Mouse (Mus musculus): ENCODE results near the gene Mkln1.

Mkln1 gene

GRCm38 (mm10) chr6:31519001-31519471, 120.5 kb downstream of the Mkln1 start:
- DNase-seq = no peak

GRCm38 (mm10) chr6:31520486-31521215, 122.1 kb downstream of the Mkln1 start:
- DNase-seq = no peak

GRCm38 (mm10) chr6:31521491-31522355, 123.2 kb downstream of the Mkln1 start:
- no peak for DNase-seq

- DNase-seq = no peak
Observed at GRCm38 (mm10) chr6:31522478-31522877, 123.9 kb downstream of the Mkln1 start.

- no peak for DNase-seq
Observed at GRCm38 (mm10) chr6:31523039-31523438, 124.5 kb downstream of the Mkln1 start.

- no peak for DNase-seq
Observed at GRCm38 (mm10) chr6:31523657-31524056, 125.1 kb downstream of the Mkln1 start.

- no peak for DNase-seq
Observed at GRCm38 (mm10) chr6:31524121-31524520, 125.6 kb downstream of the Mkln1 start.

GRCm38 (mm10) chr6:31524647-31525046, 126.1 kb downstream of the Mkln1 start:
- DNase-seq = no peak

- peak; percentile 25 for DNase-seq
Observed at GRCm38 (mm10) chr6:31525231-31525900, 126.8 kb downstream of the Mkln1 start.

- no peak for DNase-seq
Observed at GRCm38 (mm10) chr6:31526929-31527328, 128.4 kb downstream of the Mkln1 start.

- DNase-seq = no peak
Observed at GRCm38 (mm10) chr6:31527897-31528296, 129.4 kb downstream of the Mkln1 start.

- DNase-seq = no peak
Observed at GRCm38 (mm10) chr6:31528339-31528738, 129.8 kb downstream of the Mkln1 start.

GRCm38 (mm10) chr6:31531880-31532279, 133.3 kb downstream of the Mkln1 start:
- no peak for DNase-seq

GRCm38 (mm10) chr6:31534705-31535104, 136.2 kb downstream of the Mkln1 start:
- DNase-seq = no peak

- DNase-seq = no peak
Observed at GRCm38 (mm10) chr6:31537193-31537592, 138.7 kb downstream of the Mkln1 start.

GRCm38 (mm10) chr6:31538112-31538511, 139.6 kb downstream of the Mkln1 start:
- DNase-seq = no peak

- DNase-seq = no peak
Observed at GRCm38 (mm10) chr6:31540018-31540417, 141.5 kb downstream of the Mkln1 start.

- no peak for DNase-seq
Observed at GRCm38 (mm10) chr6:31544318-31544717, 145.8 kb downstream of the Mkln1 start.

- DNase-seq = no peak
Observed at GRCm38 (mm10) chr6:31549361-31550051, 151.0 kb downstream of the Mkln1 start.

- no peak for DNase-seq
Observed at GRCm38 (mm10) chr6:31550876-31551532, 152.5 kb downstream of the Mkln1 start.

GRCm38 (mm10) chr6:31556460-31557100, 158.0 kb downstream of the Mkln1 start:
- no peak for DNase-seq

Data from cerebellum, adult 11 months (tissue).